Mouse (Mus musculus) testis, adult 2 months (tissue): ENCODE measurements at regions not wholly inside any gene's neighbourhood (a gene's known extent, or its start where the extent isn't known, plus 50 kb on each side); places are given as distances from the start of the nearest gene placed in this dataset.

Source experiments
- CTCF ChIP-seq: fragments of 200-500 bp; IDR thresholded peaks from 2 replicates; pipeline ENCODE4 v1.5.1; 2012; ENCODE audit warnings: low read depth, mild to moderate bottlenecking, inconsistent platforms, low read length, moderate library complexity; ENCODE audit not compliant: control insufficient read depth, insufficient read depth, insufficient replicate concordance
- POLR2A ChIP-seq: fragments of 200-500 bp; IDR thresholded peaks from 2 replicates; pipeline ENCODE4 v1.6.1; 2012; ENCODE audit warnings: low read depth, mild to moderate bottlenecking, inconsistent platforms, low read length, moderate library complexity; ENCODE audit not compliant: control insufficient read depth

GRCm38 (mm10) chr8:23560836-23561235, 1149.7 kb downstream of the Mrps31 start:
- TF ChIP-seq POLR2A (no peak), CTCF (no peak)
